Mouse (Mus musculus) embryonic facial prominence, embryonic 15.5 days (tissue): Measurements from ENCODE around the gene Efna5. TPM values are rescaled to one million over a fixed set of nuclear protein-coding genes. Genes with fewer than 3 reads are reported as not detected.
A peak's percentile ranks its signal among the peaks of the same experiment; 100 is the strongest.

ENCODE experiments used
- ATAC-seq: fragments of 200-750 bp; cut with Nextera tagmentation; 2 replicates; pipeline ENCODE4 v1.8.0; 2017; ENCODE audit warnings: low read depth, moderate TSS enrichment; ENCODE audit not compliant: insufficient number of reproducible peaks, low FRiP score, low TSS enrichment
- H3K27ac ChIP-seq: fragments of 300-500 bp; sonication (generic); replicated peaks from 2 replicates; pipeline ENCODE4 v1.5.1; 2015; ENCODE audit warnings: mild to moderate bottlenecking, inconsistent platforms
- H3K27me3 ChIP-seq: fragments of 300-500 bp; sonication (generic); 2 replicates; pipeline ENCODE4 v1.6.1; 2015; ENCODE audit warnings: inconsistent platforms
- H3K36me3 ChIP-seq: fragments of 300-500 bp; sonication (generic); 2 replicates; pipeline ENCODE4 v1.6.1; 2015; ENCODE audit warnings: mild to moderate bottlenecking, inconsistent platforms
- H3K4me1 ChIP-seq: fragments of 300-500 bp; sonication (generic); 2 replicates; pipeline ENCODE4 v1.6.1; 2015; ENCODE audit warnings: inconsistent platforms
- H3K4me2 ChIP-seq: fragments of 300-500 bp; sonication (generic); replicated peaks from 2 replicates; pipeline ENCODE4 v1.6.1; 2015; ENCODE audit warnings: mild to moderate bottlenecking, inconsistent platforms
- H3K4me3 ChIP-seq: fragments of 300-500 bp; sonication (generic); replicated peaks from 2 replicates; pipeline ENCODE4 v1.5.1; 2015; ENCODE audit warnings: mild to moderate bottlenecking, inconsistent platforms
- H3K9ac ChIP-seq: fragments of 300-500 bp; sonication (generic); 2 replicates; pipeline ENCODE4 v1.6.1; 2015; ENCODE audit warnings: inconsistent platforms
- H3K9me3 ChIP-seq: fragments of 300-500 bp; sonication (generic); replicated peaks from 2 replicates; pipeline ENCODE4 v1.6.1; 2016; ENCODE audit warnings: inconsistent platforms
- WGBS: fragments of 180-500 bp; shearing (Covaris S2); methylation state at CpG from one replicate; pipeline ENCODE4 v1.1.7; 2015; 5-methylcytosine and 5-hydroxymethylcytosine counted together
- polyA plus RNA-seq: library from polyadenylated mRNA; unstranded; fragments of >200 nt; fragmentation: Nextera tagmentation; extraction: Ambion mirVana; gene quantifications from 2 replicates; pipeline ENCODE4 v1.2.1, GENCODE M21; 2015

Gene Efna5
- polyA plus RNA-seq, 1 experiment from 2014 or later: 71.9 TPM

DNA sequence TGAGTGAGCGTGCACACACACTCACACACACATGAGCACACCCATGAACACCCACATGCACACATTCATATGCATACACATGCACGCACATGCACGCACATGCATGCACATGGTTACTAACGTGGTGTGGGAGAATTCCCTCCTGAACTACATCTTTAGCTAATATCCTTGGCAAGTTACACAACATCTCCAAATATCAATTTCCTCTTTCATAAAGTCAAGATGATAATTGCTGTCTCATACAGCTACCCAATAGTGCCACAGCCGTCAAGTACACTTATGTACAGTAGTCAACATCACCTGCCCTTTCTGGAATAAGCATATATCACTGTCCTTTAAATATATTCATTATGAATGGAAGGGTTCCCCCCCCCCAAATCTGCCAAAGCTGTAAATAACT, 61.2 kb downstream of the Efna5 start:
- Histone ChIP-seq H3K36me3 (no peaks in the 10 kb centered on the region), H3K4me1 (peaks cover 34% of the 10 kb centered on the region)
- WGBS: 79% methylated on average over 5 of the region's 5 CpGs

DNA sequence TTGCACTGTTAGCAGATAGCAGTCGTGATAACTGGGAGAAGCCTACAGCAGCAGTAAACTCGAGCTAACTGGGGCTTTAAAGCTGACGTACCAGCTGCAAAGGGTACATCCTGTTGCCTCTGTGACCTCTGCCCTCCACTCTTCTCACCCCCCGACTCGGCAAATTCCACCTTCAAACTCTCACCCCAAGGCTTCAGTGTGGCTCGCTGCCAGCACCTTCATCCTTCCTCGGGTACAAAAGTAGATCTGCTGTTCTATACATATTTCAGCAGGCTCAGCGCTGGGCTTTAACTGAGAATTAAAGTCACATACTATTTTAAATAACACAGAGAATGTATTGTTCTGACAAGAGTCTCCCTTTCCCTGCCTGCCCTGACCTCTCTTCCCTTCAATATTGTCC, 62.3 kb downstream of the Efna5 start:
- Histone ChIP-seq H3K9me3 (no peaks in the 10 kb centered on the region), H3K27ac (no peak overlapping the region), H3K36me3 (no peaks in the 10 kb centered on the region), H3K27me3 (no peaks in the 10 kb centered on the region), H3K4me1 (peaks cover 34% of the 10 kb centered on the region), H3K9ac (no peak overlapping the region), H3K4me2 (0 out of 2 replicates have a peak overlapping the region, but pooled peaks have one; percentile 10), H3K4me3 (no peak overlapping the region)
- ATAC-seq: no peak
- WGBS: 11% methylated on average over 8 of the region's 8 CpGs

More for the DNA sequence above, 61.2 kb downstream of the Efna5 start:
- H3K27me3 ChIP-seq: no peaks in the 10 kb centered on the region
- H3K4me2 ChIP-seq: no peak overlapping the region
- no peak overlapping the region for H3K4me3 ChIP-seq
- no peak overlapping the region for H3K27ac ChIP-seq
- no peak for ATAC-seq
- no peak overlapping the region for H3K9ac ChIP-seq
- no peaks in the 10 kb centered on the region for H3K9me3 ChIP-seq

DNA sequence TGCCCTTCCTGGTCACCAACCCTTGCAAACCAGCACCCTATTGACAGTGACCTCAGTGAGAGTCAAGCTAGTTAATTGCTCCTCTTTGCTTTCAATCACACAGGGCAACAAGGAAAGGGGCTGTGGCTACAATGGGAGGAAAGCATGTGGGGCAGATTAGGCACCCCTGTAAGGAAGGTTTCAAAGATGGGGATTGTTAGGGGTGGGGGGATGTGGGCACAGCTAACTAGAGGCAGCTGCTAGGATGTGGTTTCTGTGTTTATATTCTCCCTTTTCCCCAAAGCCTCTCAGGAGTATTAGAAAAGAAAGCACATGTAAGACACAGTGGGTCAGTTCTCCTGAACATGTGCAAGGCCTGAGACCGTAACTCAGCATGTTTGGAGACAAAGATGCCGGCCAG, 62.8 kb downstream of the Efna5 start:
- ATAC-seq: no peak
- 30% methylated on average over 2 of the region's 2 CpGs for WGBS
- Histone ChIP-seq H3K27ac (0 out of 2 replicates have a peak overlapping the region, but pooled peaks have one; percentile 0), H3K4me1 (peaks cover 34% of the 10 kb centered on the region), H3K36me3 (no peaks in the 10 kb centered on the region), H3K4me3 (no peak overlapping the region), H3K9ac (no peak overlapping the region), H3K9me3 (no peaks in the 10 kb centered on the region), H3K4me2 (no peak overlapping the region), H3K27me3 (no peaks in the 10 kb centered on the region)

DNA sequence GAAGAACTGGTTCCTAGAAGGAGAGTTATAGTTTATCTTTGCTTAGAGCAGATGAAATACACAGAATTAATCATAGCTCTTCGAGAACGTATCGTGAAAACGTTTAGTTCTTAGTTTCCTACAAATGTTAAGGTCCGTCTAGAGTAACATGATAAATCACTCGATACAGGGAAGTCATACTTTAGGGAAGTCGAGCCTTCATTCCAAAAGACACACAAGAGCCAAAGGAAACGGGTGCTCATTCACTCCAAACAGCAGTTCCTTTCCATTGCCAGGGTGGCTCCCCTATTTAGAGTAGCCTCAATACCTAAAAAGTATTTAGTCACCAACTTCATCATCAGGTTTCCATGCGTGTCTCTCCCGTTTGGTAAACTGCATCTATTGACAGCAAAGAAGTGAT, 64.2 kb downstream of the Efna5 start:
- H3K9ac ChIP-seq: no peak overlapping the region
- H3K4me2 ChIP-seq: no peak overlapping the region
- H3K4me3 ChIP-seq: no peak overlapping the region
- no peak for ATAC-seq
- no peaks in the 10 kb centered on the region for H3K27me3 ChIP-seq
- no peak overlapping the region for H3K27ac ChIP-seq
- no peaks in the 10 kb centered on the region for H3K9me3 ChIP-seq
- H3K4me1 ChIP-seq: peaks cover 34% of the 10 kb centered on the region
- WGBS: 70% methylated on average over 10 of the region's 10 CpGs
- no peaks in the 10 kb centered on the region for H3K36me3 ChIP-seq

DNA sequence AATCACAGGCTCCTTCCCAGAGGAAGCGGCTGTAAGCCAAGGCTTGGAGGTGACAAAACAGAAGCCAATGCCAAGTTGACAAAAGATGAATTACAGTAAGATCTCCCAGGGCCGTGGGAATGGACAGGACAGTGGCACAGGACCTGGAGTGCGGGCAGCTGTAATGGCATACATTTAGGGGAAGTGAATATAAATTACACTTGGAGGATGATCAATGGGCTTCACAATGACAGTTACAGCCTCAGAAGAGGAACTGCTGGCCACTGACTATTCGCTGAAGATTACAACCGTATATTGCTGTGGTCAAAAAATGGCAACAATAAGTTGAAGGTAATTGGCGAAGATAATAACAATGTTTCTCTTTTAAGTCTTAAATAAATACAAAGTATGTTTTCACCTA, 67.7 kb downstream of the Efna5 start:
- Histone ChIP-seq H3K27ac (no peak overlapping the region), H3K4me2 (no peak overlapping the region), H3K4me3 (no peak overlapping the region), H3K9ac (no peak overlapping the region), H3K36me3 (no peaks in the 10 kb centered on the region), H3K9me3 (no peaks in the 10 kb centered on the region), H3K27me3 (no peaks in the 10 kb centered on the region), H3K4me1 (peaks cover 13% of the 10 kb centered on the region)
- ATAC-seq: no peak
- 86% methylated on average over 6 of the region's 6 CpGs for WGBS

DNA sequence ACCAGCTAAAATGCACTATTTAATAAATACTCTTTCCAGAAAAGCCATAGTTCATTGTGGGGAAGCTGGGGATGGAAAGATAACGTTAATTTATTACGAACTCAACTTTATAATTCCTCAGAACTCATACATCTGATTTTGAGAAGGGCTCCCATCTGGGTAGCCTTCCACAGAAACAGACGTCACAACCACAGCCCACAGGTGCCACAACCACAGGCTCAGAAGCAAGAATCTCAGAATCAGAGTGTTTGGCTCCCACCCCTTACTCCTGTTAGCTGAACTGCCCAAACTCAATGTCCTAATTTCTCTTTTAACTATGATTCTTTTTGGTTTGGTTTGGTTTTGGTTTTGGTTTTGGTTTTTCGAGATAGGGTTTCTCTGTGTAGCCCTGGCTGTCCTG, 73.2 kb downstream of the Efna5 start:
- no peak for ATAC-seq
- 85% methylated on average over 4 of the region's 4 CpGs for WGBS

DNA sequence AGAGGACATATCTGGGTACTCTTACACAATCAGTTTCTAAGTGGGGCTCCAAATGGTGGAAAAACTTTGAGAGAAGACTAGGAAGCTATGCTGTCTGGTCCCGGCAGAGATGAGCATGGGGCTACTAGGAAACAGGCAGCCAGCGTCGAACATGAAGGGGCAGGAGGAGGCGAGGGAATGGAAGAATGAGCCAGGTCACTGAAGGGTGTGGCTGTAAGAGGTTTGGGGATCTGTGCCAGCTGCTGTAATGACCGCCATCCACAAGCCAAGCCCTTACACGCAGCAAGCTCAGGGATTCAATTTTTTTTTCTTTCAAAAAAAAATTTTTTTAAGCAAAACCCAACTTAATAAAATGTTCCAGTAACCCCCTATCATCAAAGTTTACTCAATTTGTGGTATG, 74.5 kb downstream of the Efna5 start:
- Histone ChIP-seq H3K9me3 (no peaks in the 10 kb centered on the region), H3K27me3 (no peaks in the 10 kb centered on the region), H3K9ac (no peak overlapping the region), H3K36me3 (no peaks in the 10 kb centered on the region), H3K27ac (no peak overlapping the region), H3K4me3 (no peak overlapping the region), H3K4me2 (no peak overlapping the region), H3K4me1 (0 out of 2 replicates have a peak, but pooled peaks cover 4% of the 10 kb centered on the region)
- WGBS: 76% methylated on average over 6 of the region's 6 CpGs
- ATAC-seq: no peak

More for the DNA sequence above, 73.2 kb downstream of the Efna5 start:
- H3K27ac ChIP-seq: no peak overlapping the region
- no peaks in the 10 kb centered on the region for H3K9me3 ChIP-seq
- no peak overlapping the region for H3K4me3 ChIP-seq
- no peak overlapping the region for H3K9ac ChIP-seq
- H3K36me3 ChIP-seq: no peaks in the 10 kb centered on the region
- no peaks in the 10 kb centered on the region for H3K27me3 ChIP-seq
- no peak overlapping the region for H3K4me2 ChIP-seq
- H3K4me1 ChIP-seq: 0 out of 2 replicates have a peak, but pooled peaks cover 4% of the 10 kb centered on the region

DNA sequence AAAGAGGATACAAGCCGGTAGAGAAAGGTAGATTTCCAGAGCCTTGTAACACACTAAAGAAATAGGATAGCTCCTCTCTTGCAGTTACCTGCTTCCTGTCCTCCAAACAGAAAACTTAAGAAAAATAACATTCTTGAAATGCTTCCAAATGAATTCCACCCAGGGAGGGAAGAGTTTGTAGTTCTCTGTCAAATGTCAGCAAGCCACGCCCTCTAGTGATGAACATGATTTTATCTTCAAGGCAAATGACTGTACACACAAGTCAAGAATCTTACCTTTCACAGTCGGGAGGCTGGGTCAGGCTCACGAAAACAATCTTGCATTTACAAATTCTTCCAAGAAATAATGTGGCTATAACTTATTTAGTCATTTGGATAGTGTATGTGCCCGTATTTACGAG, 78.4 kb downstream of the Efna5 start:
- ATAC-seq: no peak
- WGBS: 55% methylated on average over 6 of the region's 6 CpGs
- Histone ChIP-seq H3K9me3 (no peaks in the 10 kb centered on the region), H3K4me1 (0 out of 2 replicates have a peak, but pooled peaks cover 4% of the 10 kb centered on the region), H3K36me3 (no peaks in the 10 kb centered on the region), H3K4me3 (no peak overlapping the region), H3K27me3 (no peaks in the 10 kb centered on the region), H3K4me2 (no peak overlapping the region), H3K27ac (no peak overlapping the region), H3K9ac (no peak overlapping the region)

DNA sequence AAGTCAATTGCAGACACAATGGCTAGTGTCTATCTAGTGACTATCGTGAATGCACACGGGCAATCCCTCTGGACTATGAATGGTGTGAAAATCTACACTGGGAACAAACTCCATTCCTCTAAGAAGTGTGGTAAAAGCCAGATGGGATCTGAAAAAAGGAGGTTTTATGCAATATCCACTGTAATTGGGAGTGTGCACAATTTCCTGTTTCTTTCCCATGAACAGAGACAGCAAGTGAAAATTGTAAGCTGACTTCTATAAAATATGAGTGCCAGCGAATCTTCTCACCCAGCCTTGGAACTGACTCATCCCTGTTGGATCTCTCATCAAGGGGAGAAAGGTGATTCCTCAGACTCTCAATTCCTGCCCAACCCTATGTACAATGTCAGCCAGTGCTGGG, 83.8 kb downstream of the Efna5 start:
- Histone ChIP-seq H3K27me3 (no peaks in the 10 kb centered on the region), H3K9ac (no peak overlapping the region), H3K9me3 (no peaks in the 10 kb centered on the region), H3K36me3 (no peaks in the 10 kb centered on the region), H3K4me1 (peaks cover 8% of the 10 kb centered on the region; the same call in 1 of the 2 replicates), H3K27ac (no peak overlapping the region), H3K4me2 (no peak overlapping the region), H3K4me3 (no peak overlapping the region)
- ATAC-seq: no peak
- 95% methylated on average over 3 of the region's 3 CpGs for WGBS

DNA sequence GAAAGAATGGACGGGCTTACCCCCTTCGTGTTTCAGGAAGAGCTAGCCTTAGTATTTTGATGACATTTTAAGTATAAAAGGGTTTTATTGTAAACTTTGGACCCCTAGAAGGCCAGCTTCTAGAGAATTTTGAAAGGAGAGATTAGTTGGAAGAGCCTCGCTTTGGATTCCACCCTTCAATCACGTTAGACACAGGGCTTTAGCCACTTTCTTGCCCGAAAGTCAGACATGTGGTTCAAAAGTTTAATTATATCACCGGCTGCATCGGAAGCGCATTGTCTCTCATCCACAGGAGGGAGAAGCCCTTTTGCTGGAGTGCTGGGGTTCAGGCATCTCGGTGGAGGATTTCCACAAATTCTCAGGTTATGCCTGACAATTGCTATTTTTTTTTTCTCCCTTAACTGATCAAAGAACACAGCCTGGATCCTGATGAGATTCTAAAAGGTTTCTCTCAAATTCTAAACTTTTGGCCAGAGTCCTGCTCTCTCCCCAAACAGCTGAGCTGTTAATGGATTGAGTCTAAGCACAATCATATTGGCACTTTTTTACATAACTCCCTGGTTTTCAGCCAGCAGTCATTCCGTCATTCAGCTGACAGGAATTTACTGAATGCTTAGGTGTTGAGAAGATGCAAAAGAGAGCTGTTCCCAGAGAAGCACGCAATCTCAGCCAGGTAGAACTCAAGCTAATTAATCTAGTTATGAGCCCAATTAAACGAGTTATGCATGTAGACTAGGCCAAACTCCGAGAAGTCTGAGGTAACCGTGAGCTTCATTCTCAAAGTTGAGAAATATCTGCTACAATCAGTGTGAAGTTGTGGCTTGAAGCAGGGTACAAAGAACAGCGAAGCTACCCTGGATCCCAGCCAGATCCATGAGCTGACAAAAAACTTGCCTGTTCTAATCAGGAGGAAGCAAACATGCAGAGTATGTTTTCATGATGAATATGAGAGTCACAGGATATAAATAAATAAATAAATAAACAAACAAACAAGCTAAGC, 91.5 kb downstream of the Efna5 start:
- Histone ChIP-seq H3K4me3 (no peak overlapping the region), H3K27ac (peak overlapping the region; percentile 34), H3K4me1 (peaks cover 38% of the 10 kb centered on the region), H3K36me3 (no peaks in the 10 kb centered on the region), H3K4me2 (peak overlapping the region; percentile 8; the same call in 1 of the 2 replicates), H3K9ac (no peak overlapping the region), H3K9me3 (no peaks in the 10 kb centered on the region), H3K27me3 (no peaks in the 10 kb centered on the region)
- ATAC-seq: no peak
- 33% methylated on average over 15 of the region's 15 CpGs for WGBS

DNA sequence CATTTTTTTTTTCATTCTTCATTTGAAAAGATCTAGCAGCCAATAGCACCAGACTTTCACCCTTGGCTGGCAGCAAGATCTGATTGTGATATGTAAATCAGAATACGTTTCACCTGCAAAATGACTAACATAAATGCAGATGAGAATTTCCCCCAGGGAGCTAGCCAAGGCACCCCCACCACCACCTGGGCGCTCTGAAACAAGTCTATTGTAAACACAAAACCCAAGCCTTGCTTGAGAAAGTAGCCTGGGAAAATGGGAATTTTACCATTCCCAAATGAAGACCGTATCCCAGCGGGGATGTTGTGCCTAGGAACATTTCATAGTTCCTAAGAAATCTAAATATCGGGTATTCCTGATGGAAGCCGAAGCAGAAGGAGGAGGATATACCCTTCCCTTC, 92.3 kb downstream of the Efna5 start:
- WGBS: 38% methylated on average over 6 of the region's 6 CpGs
- Histone ChIP-seq H3K4me1 (peaks cover 45% of the 10 kb centered on the region), H3K27me3 (no peaks in the 10 kb centered on the region), H3K4me3 (no peak overlapping the region), H3K9ac (no peak overlapping the region), H3K27ac (no peak overlapping the region; the same call in 1 of the 2 replicates), H3K36me3 (no peaks in the 10 kb centered on the region), H3K4me2 (peak overlapping the region; percentile 8; the same call in 1 of the 2 replicates), H3K9me3 (no peaks in the 10 kb centered on the region)
- no peak for ATAC-seq
